Mouse (Mus musculus) heart, embryonic 14.5 days (tissue): Measurements from ENCODE around the gene Tmem223. TPM values are rescaled to one million over a fixed set of nuclear protein-coding genes. Genes with fewer than 3 reads are reported as not detected.

Source experiments
- ATAC-seq: fragments of 200-750 bp; cut with Nextera tagmentation; 2 replicates; pipeline ENCODE4 v1.8.0; 2017; ENCODE audit warnings: low read depth, moderate TSS enrichment; ENCODE audit not compliant: insufficient number of reproducible peaks, insufficient read depth, low FRiP score
- H3K27ac ChIP-seq, 2 experiments: fragments of 200-500 bp in 1 of 2; fragments of 300-500 bp in 1 of 2; sonication (generic) in 1 of 2; replicated peaks in 1 of 2; 2 replicates each; pipeline ENCODE4 v1.5.1; 2012 to 2014; ENCODE audit warnings: low read depth in 2 of 2, low read length in 2 of 2, control low read depth in 1 of 2, mild to moderate bottlenecking in 1 of 2, mixed read lengths in 1 of 2; ENCODE audit not compliant: control insufficient read depth in 1 of 2, insufficient read depth in 1 of 2
- H3K27me3 ChIP-seq: fragments of 300-500 bp; sonication (generic); 2 replicates; pipeline ENCODE4 v1.6.1; 2014; ENCODE audit warnings: mild to moderate bottlenecking, low read length, control low read depth; ENCODE audit not compliant: control insufficient read depth, insufficient read depth
- H3K36me3 ChIP-seq: fragments of 300-500 bp; sonication (generic); 2 replicates; pipeline ENCODE4 v1.6.1; 2014; ENCODE audit warnings: mild to moderate bottlenecking, control low read depth, low read length, mixed read lengths; ENCODE audit not compliant: control insufficient read depth, insufficient read depth
- H3K4me1 ChIP-seq, 2 experiments: fragments of 200-500 bp in 1 of 2; fragments of 300-500 bp in 1 of 2; sonication (generic) in 1 of 2; 2 replicates each; pipeline ENCODE4 v1.6.1; 2012 to 2014; ENCODE audit warnings: low read length in 2 of 2, control low read depth in 1 of 2, mixed read lengths in 1 of 2; ENCODE audit not compliant: control insufficient read depth in 2 of 2, insufficient read depth in 2 of 2
- H3K4me2 ChIP-seq: fragments of 300-500 bp; sonication (generic); 2 replicates; pipeline ENCODE4 v1.6.1; 2014; ENCODE audit warnings: mild to moderate bottlenecking, low read length
- H3K4me3 ChIP-seq, 2 experiments: fragments of 200-500 bp in 1 of 2; fragments of 300-500 bp in 1 of 2; sonication (generic) in 1 of 2; 2 replicates each; pipeline ENCODE4 v1.5.1; 2012 to 2014; ENCODE audit warnings: low read length in 2 of 2, mild to moderate bottlenecking in 2 of 2, control low read depth in 1 of 2, low read depth in 1 of 2, moderate library complexity in 1 of 2; ENCODE audit not compliant: control insufficient read depth in 1 of 2, insufficient read depth in 1 of 2
- H3K9ac ChIP-seq: fragments of 300-500 bp; sonication (generic); 2 replicates; pipeline ENCODE4 v1.6.1; 2014; ENCODE audit warnings: mild to moderate bottlenecking, low read length
- H3K9me3 ChIP-seq: fragments of 300-500 bp; sonication (generic); 2 replicates; pipeline ENCODE4 v1.6.1; 2016; ENCODE audit warnings: low read length, control low read depth; ENCODE audit not compliant: control insufficient read depth
- WGBS: fragments of 180-500 bp; shearing (Covaris S2); extraction: QIAGEN DNeasy Blood & Tissue Kit; methylation state at CpG from one replicate; pipeline ENCODE4 v1.1.7; 2014; 5-methylcytosine and 5-hydroxymethylcytosine counted together
- polyA plus RNA-seq: library from polyadenylated mRNA; unstranded; fragments of >200 nt; fragmentation: Nextera tagmentation; extraction: Ambion mirVana; gene quantifications from 2 replicates; pipeline ENCODE4 v1.2.1, GENCODE M21; 2014

Gene Tmem223
- polyA plus RNA-seq, 1 experiment from 2014 or later: 167 TPM

GRCm38 (mm10) chr19:8806810-8807209 is 36.0 kb downstream of the Tmem223 start:
- Histone ChIP-seq H3K4me3 (no peak overlapping the region), H3K27me3 (no peaks in the 10 kb centered on the region), H3K27ac (no peak overlapping the region), H3K9ac (no peak overlapping the region), H3K4me1 (peaks cover 5% of the 10 kb centered on the region in 2 experiments), H3K36me3 (peaks cover 73% of the 10 kb centered on the region), H3K4me2 (no peak overlapping the region), H3K9me3 (no peaks in the 10 kb centered on the region)
- 94% methylated on average over 5 of the region's 5 CpGs for WGBS
- ATAC-seq: no peak

- Histone ChIP-seq H3K9me3 (no peaks in the 10 kb centered on the region), H3K4me3 (no peak overlapping the region), H3K27me3 (no peaks in the 10 kb centered on the region), H3K9ac (no peak overlapping the region), H3K27ac (no peak overlapping the region), H3K36me3 (peaks cover 59% of the 10 kb centered on the region), H3K4me1 (peaks cover 5 to 20% of the 10 kb centered on the region in 2 experiments), H3K4me2 (no peak overlapping the region)
- WGBS: 82% methylated on average over 11 of the region's 11 CpGs
- ATAC-seq: no peak
These were observed 45.0 kb downstream of the Tmem223 start for GRCm38 (mm10) chr19:8815812-8816211.

GRCm38 (mm10) chr19:8817001-8817400 is 46.2 kb downstream of the Tmem223 start:
- Histone ChIP-seq H3K4me2 (no peak overlapping the region), H3K27ac (no peak overlapping the region), H3K36me3 (peaks cover 48% of the 10 kb centered on the region), H3K27me3 (no peaks in the 10 kb centered on the region), H3K9me3 (no peaks in the 10 kb centered on the region), H3K4me3 (no peak overlapping the region; a peak in 1 of 4 replicates), H3K9ac (peak overlapping the region; percentile 1; the same call in 1 of the 2 replicates), H3K4me1 (peaks cover 5 to 25% of the 10 kb centered on the region in 2 experiments)
- 77% methylated on average over 3 of the region's 3 CpGs for WGBS
- ATAC-seq: no peak

- Histone ChIP-seq H3K27ac (peak overlapping the region; percentile 95 to 98), H3K9me3 (no peaks in the 10 kb centered on the region), H3K4me1 (peaks cover 7 to 34% of the 10 kb centered on the region in 2 experiments), H3K36me3 (peaks cover 46% of the 10 kb centered on the region), H3K9ac (peak overlapping the region; percentile 86), H3K27me3 (no peaks in the 10 kb centered on the region), H3K4me3 (peak overlapping the region; percentile 55 to 96), H3K4me2 (peak overlapping the region; percentile 98)
- no peak for ATAC-seq
- WGBS: 20% methylated on average over 14 of the region's 14 CpGs
These were observed 47.6 kb downstream of the Tmem223 start for GRCm38 (mm10) chr19:8818301-8818798.

- WGBS: 1% methylated on average over 33 of the region's 33 CpGs
These were observed 48.2 kb downstream of the Tmem223 start, which contains the start of gene Ttc9c for GRCm38 (mm10) chr19:8818801-8819595. Gene Ttc9c, minus strand, starts transcription at chr19:8819333.

GRCm38 (mm10) chr19:8819596-8820423 is 49.0 kb downstream of the Tmem223 start, which contains the start of gene Hnrnpul2:
Gene Hnrnpul2, plus strand, starts transcription at chr19:8820010.
- no peaks in the 10 kb centered on the region for H3K9me3 ChIP-seq

More at GRCm38 (mm10) chr19:8818801-8819595, 48.2 kb downstream of the Tmem223 start, which contains the start of gene Ttc9c:
- H3K27me3 ChIP-seq: no peaks in the 10 kb centered on the region
- peak within 1 kb of the TSS; percentile 98 for H3K4me2 ChIP-seq
- peak; percentile 85 for ATAC-seq
- H3K9ac ChIP-seq: peak within 1 kb of the TSS; percentile 98
- H3K4me1 ChIP-seq: peaks cover 7 to 34% of the 10 kb centered on the region in 2 experiments
- peak within 1 kb of the TSS; percentile 90 to 96 for H3K4me3 ChIP-seq
- H3K9me3 ChIP-seq: no peaks in the 10 kb centered on the region
- H3K36me3 ChIP-seq: peaks cover 46% of the 10 kb centered on the region
- peak within 1 kb of the TSS; percentile 98 to 100 for H3K27ac ChIP-seq

GRCm38 (mm10) chr19:8820424-8820956 is 49.7 kb downstream of the Tmem223 start:
- Histone ChIP-seq H3K9ac (peak overlapping the region; percentile 98), H3K36me3 (peaks cover 47% of the 10 kb centered on the region), H3K4me2 (peak overlapping the region; percentile 97), H3K27ac (peak overlapping the region; percentile 98 to 100), H3K4me1 (peaks cover 7 to 34% of the 10 kb centered on the region in 2 experiments), H3K9me3 (no peaks in the 10 kb centered on the region), H3K27me3 (no peaks in the 10 kb centered on the region), H3K4me3 (peak overlapping the region; percentile 90 to 96)
- under 1% methylated on average over 48 of the region's 48 CpGs for WGBS
- 0 out of 2 replicates have a peak, but pooled peaks have one; percentile 7 for ATAC-seq

More at GRCm38 (mm10) chr19:8819596-8820423, 49.0 kb downstream of the Tmem223 start, which contains the start of gene Hnrnpul2:
- peaks cover 47% of the 10 kb centered on the region for H3K36me3 ChIP-seq
- peaks cover 7 to 34% of the 10 kb centered on the region in 2 experiments for H3K4me1 ChIP-seq
- H3K9ac ChIP-seq: peak within 1 kb of the TSS; percentile 98
- H3K4me3 ChIP-seq: peak within 1 kb of the TSS; percentile 90 to 96
- peak within 1 kb of the TSS; percentile 98 to 100 for H3K27ac ChIP-seq
- peak within 1 kb of the TSS; percentile 98 for H3K4me2 ChIP-seq
- under 1% methylated on average over 81 of the region's 83 CpGs for WGBS
- ATAC-seq: peak; percentile 95
- H3K27me3 ChIP-seq: no peaks in the 10 kb centered on the region
